Mouse (Mus musculus): ENCODE measurements at regions not wholly inside any gene's neighbourhood (a gene's known extent, or its start where the extent isn't known, plus 50 kb on each side); places are given as distances from the start of the nearest gene placed in this dataset.

- TF ChIP-seq CTCF (IDR thresholded peaks at IDR 0.05; ENCODE audit: low read depth): no peak
- no peak for TF ChIP-seq EP300 (IDR thresholded peaks at IDR 0.05; ENCODE audit: low read depth)
These were observed 129.6 kb downstream of the Tmem17 start for GRCm38 (mm10) chr11:22641450-22641849.
